Mouse (Mus musculus): ENCODE measurements around the gene Pnlip.

- TF ChIP-seq POLR2A (IDR thresholded peaks at IDR 0.05; ENCODE audit: low read depth, low read length) (no peak), CTCF (IDR thresholded peaks at IDR 0.05; ENCODE audit: extremely low read depth, insufficient read length, insufficient replicate concordance, low read depth, low read length) (no peak)
Observed at GRCm38 (mm10) chr19:58727756-58728155, 75.5 kb downstream of the Pnlip start.

Measured in small intestine, adult 2 months (tissue).